Mouse (Mus musculus): Measurements from ENCODE around the gene Spdl1. TPM values are rescaled to one million over a fixed set of nuclear protein-coding genes. Genes with fewer than 3 reads are reported as not detected.

Gene Spdl1
- polyA plus RNA-seq (2014; fragmentation: Nextera tagmentation; extraction: Ambion mirVana) = 19.3 and 19.8 TPM in 2 replicates

DNA sequence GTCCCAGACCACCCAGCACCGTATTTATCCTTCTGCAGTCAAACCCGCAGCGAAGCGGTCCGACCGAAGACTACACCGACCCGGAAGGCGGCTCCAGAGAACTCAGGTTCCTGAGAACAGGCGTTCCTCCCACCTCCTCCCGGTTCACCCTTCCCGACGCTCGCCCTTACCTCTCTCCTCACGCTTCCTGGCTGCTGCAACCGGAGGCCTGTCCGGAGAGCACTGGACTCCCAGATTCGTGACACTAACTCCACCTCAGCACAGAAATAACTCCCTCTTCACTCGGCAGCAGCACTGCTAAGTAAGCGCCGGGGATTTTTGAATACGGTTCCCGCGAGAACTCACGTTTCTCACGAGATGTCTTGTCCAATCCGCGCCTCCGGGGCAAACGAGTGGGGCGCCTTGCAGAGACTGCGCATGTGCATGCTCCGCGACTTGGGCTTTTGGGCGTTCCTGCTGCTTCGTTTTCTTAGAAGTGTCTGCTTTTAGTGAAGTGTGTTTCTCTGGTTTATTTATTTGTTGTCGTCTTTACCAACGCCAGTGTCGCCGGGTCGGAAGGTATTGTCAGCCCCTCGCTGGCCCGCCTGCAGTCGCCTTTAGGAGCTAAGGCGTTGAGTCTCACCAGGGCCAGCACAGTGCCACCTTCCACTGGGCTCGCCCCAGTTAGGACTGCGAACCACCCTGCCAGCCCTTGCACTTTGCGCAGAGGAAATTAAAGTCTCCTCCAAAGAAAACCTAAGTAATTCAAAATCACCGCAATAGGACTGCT, at the start of gene Spdl1:
TSS of gene Spdl1 (minus strand) at position 324 of the 769 bp plus-strand sequence.
- Histone ChIP-seq H3K36me3 (ENCODE audit: control insufficient read depth, insufficient read depth, low read length) (peaks cover 8% of the 10 kb centered on the region), H3K27me3 (ENCODE audit: control insufficient read depth, insufficient read depth, low read length) (no peaks in the 10 kb centered on the region), H3K9me3 (replicated peaks; ENCODE audit: control insufficient read depth, low read length) (no peaks in the 10 kb centered on the region), H3K27ac (ENCODE audit: low read depth, low read length) (peak within 1 kb of the TSS; percentile 81), H3K4me3 (ENCODE audit: low read depth, low read length) (peak within 1 kb of the TSS; percentile 83), H3K4me1 (ENCODE audit: control insufficient read depth, insufficient read depth, low read length) (peaks cover 5% of the 10 kb centered on the region), H3K9ac (ENCODE audit: low read depth, low read length) (peak within 1 kb of the TSS; percentile 88), H3K4me2 (peak within 1 kb of the TSS; percentile 72)
- peak; percentile 91 for ATAC-seq (replicated peaks; ENCODE audit: insufficient number of reproducible peaks, low FRiP score, low TSS enrichment)
- WGBS (ENCODE audit: insufficient replicate concordance) = under 1% methylated on average over 49 of the region's 49 CpGs

DNA sequence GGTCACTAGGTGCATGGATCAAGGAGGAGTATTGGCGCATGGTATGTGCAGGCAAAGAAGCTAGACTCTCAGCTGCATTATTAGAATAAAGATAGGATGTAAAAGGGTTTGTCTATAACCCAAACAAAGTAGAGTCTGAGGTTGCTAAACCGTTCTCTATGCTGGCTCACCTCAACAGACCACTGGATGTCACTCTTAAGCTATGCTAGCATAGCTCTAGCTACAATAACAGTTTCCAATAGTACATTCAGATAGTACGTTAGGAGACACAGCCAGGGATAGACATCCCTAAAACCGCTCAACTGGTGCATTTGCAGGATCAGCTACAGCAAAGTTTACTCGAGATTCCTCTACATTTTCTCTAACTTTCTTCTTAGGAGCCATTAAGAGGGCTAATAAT, 48.1 kb upstream of the Spdl1 start:
- ATAC-seq (replicated peaks; ENCODE audit: insufficient number of reproducible peaks, low FRiP score, low TSS enrichment) = no peak
- no peaks in the 10 kb centered on the region for H3K36me3 ChIP-seq (ENCODE audit: control insufficient read depth, insufficient read depth, low read length)
- H3K27me3 ChIP-seq (ENCODE audit: control insufficient read depth, insufficient read depth, low read length) = peaks cover 4% of the 10 kb centered on the region; the same call in 1 of the 2 replicates
- 37% methylated on average over 5 of the region's 5 CpGs for WGBS (ENCODE audit: insufficient replicate concordance)
- H3K9me3 ChIP-seq (replicated peaks; ENCODE audit: control insufficient read depth, low read length) = no peaks in the 10 kb centered on the region
- no peak overlapping the region for H3K27ac ChIP-seq (ENCODE audit: low read depth, low read length)
- no peak overlapping the region for H3K9ac ChIP-seq (ENCODE audit: low read depth, low read length)
- H3K4me1 ChIP-seq (ENCODE audit: control insufficient read depth, insufficient read depth, low read length) = no peaks in the 10 kb centered on the region
- H3K4me2 ChIP-seq = no peak overlapping the region
- no peak overlapping the region for H3K4me3 ChIP-seq (ENCODE audit: low read depth, low read length)

DNA sequence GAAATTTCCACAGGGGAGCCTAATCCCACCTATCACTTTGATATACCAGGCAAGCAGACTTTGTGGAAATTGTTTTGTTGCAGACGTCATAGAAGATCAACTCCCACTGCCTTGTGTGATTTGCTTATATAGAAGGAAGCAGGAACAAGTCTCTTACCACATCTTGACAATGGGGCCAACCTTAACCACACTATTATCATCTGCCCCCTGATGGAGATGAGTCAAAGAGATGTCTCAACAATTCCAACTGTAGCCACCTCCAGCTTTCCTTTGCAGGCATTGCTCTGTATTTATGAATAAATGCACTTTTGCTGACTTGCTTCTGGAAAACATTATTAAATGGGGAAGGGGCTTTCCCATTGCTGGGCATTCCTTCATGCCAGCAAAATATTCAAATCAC, 46.2 kb upstream of the Spdl1 start:
- Histone ChIP-seq H3K36me3 (ENCODE audit: control insufficient read depth, insufficient read depth, low read length) (no peaks in the 10 kb centered on the region), H3K9ac (ENCODE audit: low read depth, low read length) (no peak overlapping the region), H3K9me3 (replicated peaks; ENCODE audit: control insufficient read depth, low read length) (no peaks in the 10 kb centered on the region), H3K4me2 (no peak overlapping the region), H3K27ac (ENCODE audit: low read depth, low read length) (no peak overlapping the region), H3K27me3 (ENCODE audit: control insufficient read depth, insufficient read depth, low read length) (peaks cover 4% of the 10 kb centered on the region; the same call in 1 of the 2 replicates), H3K4me3 (ENCODE audit: low read depth, low read length) (no peak overlapping the region), H3K4me1 (ENCODE audit: control insufficient read depth, insufficient read depth, low read length) (no peaks in the 10 kb centered on the region)
- no peak for ATAC-seq (replicated peaks; ENCODE audit: insufficient number of reproducible peaks, low FRiP score, low TSS enrichment)
- WGBS (ENCODE audit: insufficient replicate concordance) = 66% methylated on average over 1 of the region's 1 CpGs

DNA sequence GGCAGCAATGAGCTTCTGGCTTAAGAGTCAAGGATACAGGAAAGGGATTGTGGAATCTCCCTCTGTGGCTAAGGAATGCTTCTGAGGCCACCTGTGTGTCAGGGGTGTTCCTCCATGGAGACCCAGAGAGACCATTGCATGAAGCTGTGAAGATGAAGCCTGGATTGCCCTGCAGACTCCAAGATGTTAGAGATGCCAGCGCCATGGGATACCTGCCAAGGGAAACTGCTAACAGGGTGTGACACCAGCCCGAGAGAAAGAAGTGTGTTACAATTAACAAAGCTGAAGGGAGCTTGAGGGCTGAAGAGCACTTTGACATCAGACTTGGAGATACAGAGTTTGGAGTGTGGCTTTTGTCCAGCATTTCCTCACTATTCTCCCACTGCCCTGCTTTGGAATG, 40.4 kb upstream of the Spdl1 start:
- Histone ChIP-seq H3K27ac (ENCODE audit: low read depth, low read length) (no peak overlapping the region), H3K9me3 (replicated peaks; ENCODE audit: control insufficient read depth, low read length) (no peaks in the 10 kb centered on the region), H3K36me3 (ENCODE audit: control insufficient read depth, insufficient read depth, low read length) (no peaks in the 10 kb centered on the region), H3K4me1 (ENCODE audit: control insufficient read depth, insufficient read depth, low read length) (no peaks in the 10 kb centered on the region), H3K4me2 (no peak overlapping the region), H3K27me3 (ENCODE audit: control insufficient read depth, insufficient read depth, low read length) (no peaks in the 10 kb centered on the region), H3K4me3 (ENCODE audit: low read depth, low read length) (no peak overlapping the region), H3K9ac (ENCODE audit: low read depth, low read length) (no peak overlapping the region)
- ATAC-seq (replicated peaks; ENCODE audit: insufficient number of reproducible peaks, low FRiP score, low TSS enrichment) = no peak
- WGBS (ENCODE audit: insufficient replicate concordance) = 56% methylated on average over 2 of the region's 2 CpGs

DNA sequence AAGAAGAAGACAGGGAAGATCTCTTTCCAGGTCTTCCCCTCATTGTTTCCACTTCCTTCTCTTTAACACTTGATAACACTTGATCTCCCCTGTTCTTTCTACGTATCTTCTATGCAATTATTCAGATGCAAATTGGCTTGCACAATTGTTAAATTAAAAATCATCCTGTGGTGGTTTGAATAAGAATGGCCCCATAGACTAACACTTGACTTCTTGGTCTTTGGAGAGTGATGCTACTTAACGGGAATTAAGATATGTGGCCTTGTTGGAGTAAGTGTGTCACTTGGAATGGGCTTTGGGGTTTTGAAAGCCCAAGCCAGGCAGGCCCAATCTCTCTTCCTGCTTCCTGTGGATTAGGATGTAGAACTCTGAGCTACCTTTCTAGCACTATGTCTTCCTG, 39.0 kb upstream of the Spdl1 start:
- H3K9me3 ChIP-seq (replicated peaks; ENCODE audit: control insufficient read depth, low read length) = no peaks in the 10 kb centered on the region
- H3K36me3 ChIP-seq (ENCODE audit: control insufficient read depth, insufficient read depth, low read length) = no peaks in the 10 kb centered on the region
- no peaks in the 10 kb centered on the region for H3K27me3 ChIP-seq (ENCODE audit: control insufficient read depth, insufficient read depth, low read length)
- no peak for ATAC-seq (replicated peaks; ENCODE audit: insufficient number of reproducible peaks, low FRiP score, low TSS enrichment)
- H3K4me2 ChIP-seq = no peak overlapping the region
- no peak overlapping the region for H3K9ac ChIP-seq (ENCODE audit: low read depth, low read length)
- H3K4me1 ChIP-seq (ENCODE audit: control insufficient read depth, insufficient read depth, low read length) = no peaks in the 10 kb centered on the region
- no peak overlapping the region for H3K27ac ChIP-seq (ENCODE audit: low read depth, low read length)
- H3K4me3 ChIP-seq (ENCODE audit: low read depth, low read length) = no peak overlapping the region
- 75% methylated on average over 2 of the region's 2 CpGs for WGBS (ENCODE audit: insufficient replicate concordance)

DNA sequence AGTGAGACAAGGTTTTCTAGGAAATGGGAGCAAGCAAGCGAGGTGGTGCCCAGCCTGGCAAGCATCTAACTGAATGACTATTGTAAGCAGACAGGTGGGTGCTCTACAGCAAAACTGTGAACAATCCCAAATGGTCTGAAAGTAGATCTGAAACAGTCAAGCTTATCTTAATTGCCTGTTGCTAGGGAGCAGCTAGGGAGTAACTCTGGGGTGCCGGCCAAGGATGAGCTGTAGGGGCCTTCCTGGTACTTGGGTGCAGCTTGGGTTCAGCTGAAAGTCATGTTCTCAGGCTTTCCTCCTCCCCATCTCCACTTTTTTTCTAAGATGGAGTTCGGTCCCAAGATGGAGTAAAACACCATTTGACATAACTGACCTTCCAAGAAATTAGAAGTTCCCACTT, 38.5 kb upstream of the Spdl1 start:
- H3K9me3 ChIP-seq (replicated peaks; ENCODE audit: control insufficient read depth, low read length) = no peaks in the 10 kb centered on the region
- no peak overlapping the region for H3K4me3 ChIP-seq (ENCODE audit: low read depth, low read length)
- no peak overlapping the region for H3K4me2 ChIP-seq
- H3K4me1 ChIP-seq (ENCODE audit: control insufficient read depth, insufficient read depth, low read length) = no peaks in the 10 kb centered on the region
- 76% methylated on average over 3 of the region's 3 CpGs for WGBS (ENCODE audit: insufficient replicate concordance)
- ATAC-seq (replicated peaks; ENCODE audit: insufficient number of reproducible peaks, low FRiP score, low TSS enrichment) = no peak
- no peaks in the 10 kb centered on the region for H3K36me3 ChIP-seq (ENCODE audit: control insufficient read depth, insufficient read depth, low read length)
- H3K9ac ChIP-seq (ENCODE audit: low read depth, low read length) = no peak overlapping the region
- H3K27me3 ChIP-seq (ENCODE audit: control insufficient read depth, insufficient read depth, low read length) = no peaks in the 10 kb centered on the region
- no peak overlapping the region for H3K27ac ChIP-seq (ENCODE audit: low read depth, low read length)

DNA sequence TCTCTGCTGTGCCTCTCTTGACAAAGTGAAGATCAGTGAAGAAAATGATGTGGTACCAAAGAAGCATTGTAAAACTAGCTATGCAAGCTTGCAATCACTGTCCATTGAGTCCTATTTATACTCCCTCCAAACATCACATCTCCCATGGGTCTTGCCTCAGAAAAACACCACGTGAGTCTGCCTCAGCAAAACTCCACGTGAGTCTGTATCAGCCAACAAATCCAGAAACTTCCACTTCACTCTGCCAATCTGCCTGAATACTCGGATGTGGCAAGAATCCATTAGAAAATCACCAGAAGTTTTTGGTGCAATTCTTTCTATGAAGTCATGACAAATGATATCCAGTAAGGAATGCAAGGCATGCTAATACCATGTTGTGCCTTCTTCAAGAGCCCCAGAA, 38.0 kb upstream of the Spdl1 start:
- H3K36me3 ChIP-seq (ENCODE audit: control insufficient read depth, insufficient read depth, low read length) = no peaks in the 10 kb centered on the region
- no peak for ATAC-seq (replicated peaks; ENCODE audit: insufficient number of reproducible peaks, low FRiP score, low TSS enrichment)
- H3K9me3 ChIP-seq (replicated peaks; ENCODE audit: control insufficient read depth, low read length) = no peaks in the 10 kb centered on the region
- no peak overlapping the region for H3K4me2 ChIP-seq
- no peaks in the 10 kb centered on the region for H3K27me3 ChIP-seq (ENCODE audit: control insufficient read depth, insufficient read depth, low read length)
- 67% methylated on average over 3 of the region's 3 CpGs for WGBS (ENCODE audit: insufficient replicate concordance)
- no peak overlapping the region for H3K27ac ChIP-seq (ENCODE audit: low read depth, low read length)
- no peak overlapping the region for H3K9ac ChIP-seq (ENCODE audit: low read depth, low read length)
- H3K4me3 ChIP-seq (ENCODE audit: low read depth, low read length) = no peak overlapping the region
- no peaks in the 10 kb centered on the region for H3K4me1 ChIP-seq (ENCODE audit: control insufficient read depth, insufficient read depth, low read length)

DNA sequence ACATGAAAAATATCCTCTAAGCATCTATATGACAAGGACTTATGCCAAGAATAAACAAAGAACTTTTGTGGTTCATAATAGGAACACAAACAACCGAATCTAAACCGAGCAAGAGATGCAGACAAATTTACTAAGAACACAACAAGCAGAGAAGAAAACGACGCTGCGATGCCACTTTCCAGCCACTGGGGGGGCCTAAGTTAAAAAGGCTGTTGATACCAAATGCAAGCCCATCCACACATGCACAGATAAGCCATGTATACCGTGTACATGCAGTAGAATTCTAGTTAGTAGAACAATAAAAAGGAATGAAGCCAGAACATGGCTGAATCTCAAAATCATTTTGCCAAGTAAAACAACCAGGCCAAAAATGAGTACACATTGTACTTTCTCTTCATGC, 35.2 kb upstream of the Spdl1 start:
- Histone ChIP-seq H3K9ac (ENCODE audit: low read depth, low read length) (no peak overlapping the region), H3K9me3 (replicated peaks; ENCODE audit: control insufficient read depth, low read length) (no peaks in the 10 kb centered on the region), H3K4me2 (no peak overlapping the region), H3K36me3 (ENCODE audit: control insufficient read depth, insufficient read depth, low read length) (no peaks in the 10 kb centered on the region), H3K27me3 (ENCODE audit: control insufficient read depth, insufficient read depth, low read length) (no peaks in the 10 kb centered on the region), H3K4me1 (ENCODE audit: control insufficient read depth, insufficient read depth, low read length) (no peaks in the 10 kb centered on the region), H3K27ac (ENCODE audit: low read depth, low read length) (no peak overlapping the region), H3K4me3 (ENCODE audit: low read depth, low read length) (no peak overlapping the region)
- no peak for ATAC-seq (replicated peaks; ENCODE audit: insufficient number of reproducible peaks, low FRiP score, low TSS enrichment)
- 37% methylated on average over 6 of the region's 6 CpGs for WGBS (ENCODE audit: insufficient replicate concordance)

DNA sequence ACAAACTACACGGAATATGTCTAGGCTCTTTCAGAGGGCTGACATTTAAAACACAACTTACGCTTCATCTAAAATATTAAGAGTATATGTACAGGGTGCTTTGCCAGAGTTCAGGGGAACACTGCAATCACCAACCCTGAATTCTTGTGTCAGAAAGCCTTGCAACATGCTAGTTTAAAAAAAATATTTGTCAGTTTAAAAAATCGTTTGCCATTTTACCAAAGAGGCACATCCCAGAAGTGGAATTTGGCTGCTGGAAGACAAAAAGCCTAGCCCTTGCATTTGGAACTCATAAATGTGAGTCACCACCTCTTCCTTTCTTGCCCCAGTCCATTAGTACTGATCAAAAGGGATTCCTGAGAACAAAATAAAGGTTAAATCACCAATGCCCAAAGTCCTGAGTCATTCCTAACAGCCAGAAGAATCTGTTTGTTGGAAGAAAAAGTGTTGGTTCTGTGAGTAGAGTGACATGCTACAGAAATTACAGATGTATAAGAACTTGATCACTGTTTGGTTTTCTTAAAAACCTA, 32.4 kb upstream of the Spdl1 start:
- peaks cover under 1% of the 10 kb centered on the region; the same call in 1 of the 2 replicates for H3K9me3 ChIP-seq (replicated peaks; ENCODE audit: control insufficient read depth, low read length)
- H3K36me3 ChIP-seq (ENCODE audit: control insufficient read depth, insufficient read depth, low read length) = no peaks in the 10 kb centered on the region
- WGBS (ENCODE audit: insufficient replicate concordance) = 67% methylated on average over 3 of the region's 3 CpGs
- H3K27ac ChIP-seq (ENCODE audit: low read depth, low read length) = no peak overlapping the region
- H3K27me3 ChIP-seq (ENCODE audit: control insufficient read depth, insufficient read depth, low read length) = no peaks in the 10 kb centered on the region
- no peak overlapping the region for H3K4me2 ChIP-seq
- H3K4me1 ChIP-seq (ENCODE audit: control insufficient read depth, insufficient read depth, low read length) = no peaks in the 10 kb centered on the region
- H3K9ac ChIP-seq (ENCODE audit: low read depth, low read length) = no peak overlapping the region
- ATAC-seq (replicated peaks; ENCODE audit: insufficient number of reproducible peaks, low FRiP score, low TSS enrichment) = no peak
- no peak overlapping the region for H3K4me3 ChIP-seq (ENCODE audit: low read depth, low read length)
